ENCODE assay signal across 8 mouse cellular contexts in the genomic region with DNA sequence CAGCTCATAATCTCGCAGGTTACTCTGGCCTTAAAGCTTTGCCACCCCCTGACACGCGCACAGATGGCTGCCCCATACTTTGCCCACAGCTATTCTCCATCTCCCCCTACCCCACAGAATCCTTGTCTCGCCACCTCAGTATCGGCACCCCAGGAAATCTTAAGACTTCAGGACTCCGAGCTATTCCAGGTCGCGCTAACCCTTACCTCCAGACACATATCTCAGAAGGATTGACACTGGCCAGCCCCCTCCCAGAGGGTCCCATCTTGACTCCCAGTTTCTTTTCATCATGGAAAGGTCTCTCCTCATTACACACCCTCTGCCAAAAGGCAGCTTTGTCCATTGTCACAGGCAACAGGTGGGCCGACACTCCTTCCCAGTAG. TPM values are rescaled to one million over a fixed set of nuclear protein-coding genes. Genes with fewer than 3 reads are reported as not detected.
DNase-seq lines count a peak whose midpoint lies in the region; ATAC-seq and TF ChIP-seq lines count a peak whose summit lies in the region.

No protein-coding gene starts in this region.

- TF ChIP-seq CTCF in left cerebral cortex, adult 2 months (IDR thresholded peaks at IDR 0.05), result no peak

- peaks cover 14% of the 10 kb centered on the region for H3K36me3 ChIP-seq in hindbrain, embryonic 13.5 days
- H3K36me3 ChIP-seq in midbrain, embryonic 15.5 days (replicated peaks), result peaks cover 9% of the 10 kb centered on the region

- peak overlapping the region; percentile 93 for H3K9ac ChIP-seq in hindbrain, embryonic 13.5 days
- H3K9ac ChIP-seq in midbrain, embryonic 15.5 days, result peak overlapping the region; percentile 93

- peaks cover 26% of the 10 kb centered on the region for H3K4me1 ChIP-seq in hindbrain, embryonic 13.5 days (replicated peaks)
- H3K4me1 ChIP-seq in midbrain, embryonic 15.5 days, result peaks cover 26% of the 10 kb centered on the region

- no peaks in the 10 kb centered on the region for H3K27me3 ChIP-seq in hindbrain, embryonic 13.5 days
- H3K27me3 ChIP-seq in midbrain, embryonic 15.5 days (replicated peaks), result no peaks in the 10 kb centered on the region

- intact Hi-C loops in left cerebral cortex, adult 2 months (cut with DNase I), result no loop called here
- intact Hi-C loops in left cerebral cortex, postnatal 10 days (cut with DNase I), result no loop called here

- ATAC-seq in hindbrain, embryonic 13.5 days (ENCODE audit: low FRiP score), result no peak; the same call in 1 of the 2 replicates
- peak; percentile 10; the same call in 1 of the 2 replicates for ATAC-seq in midbrain, embryonic 15.5 days (replicated peaks)

- no peak for DNase-seq in left cerebral cortex, adult 2 months (ENCODE audit: extremely low spot score in 1 of 2, low spot score in 2 of 2)
- no peak for DNase-seq in left cerebral cortex, postnatal 10 days (ENCODE audit: extremely low spot score in 1 of 2, low spot score in 2 of 2)
- peak; percentile 52 for DNase-seq in cerebellum, adult 9-11 months
- DNase-seq in layer of hippocampus, adult 18-20 months (ENCODE audit: low spot score in 2 of 2), result no peak
- no peak for DNase-seq in adrenal gland, adult 18-20 months (ENCODE audit: low spot score in 2 of 2)
- DNase-seq in adrenal gland, adult 8-10 months, result no peak

- peak overlapping the region; percentile 88 for H3K4me2 ChIP-seq in hindbrain, embryonic 13.5 days
- H3K4me2 ChIP-seq in midbrain, embryonic 15.5 days, result peak overlapping the region; percentile 89

- no peaks in the 10 kb centered on the region for H3K9me3 ChIP-seq in hindbrain, embryonic 13.5 days
- no peaks in the 10 kb centered on the region for H3K9me3 ChIP-seq in midbrain, embryonic 15.5 days

- H3K4me3 ChIP-seq in left cerebral cortex, adult 2 months, result peak overlapping the region; percentile 85
- H3K4me3 ChIP-seq in hindbrain, embryonic 13.5 days, result peak overlapping the region; percentile 80
- peak overlapping the region; percentile 92 for H3K4me3 ChIP-seq in midbrain, embryonic 15.5 days

- 19% methylated on average over 9 of the region's 9 CpGs for WGBS in hindbrain, embryonic 13.5 days
- WGBS in midbrain, embryonic 15.5 days, result 11% methylated on average over 9 of the region's 9 CpGs

- H3K27ac ChIP-seq in left cerebral cortex, adult 2 months, result peak overlapping the region; percentile 94
- peak overlapping the region; percentile 72; the same call in 1 of the 2 replicates for H3K27ac ChIP-seq in hindbrain, embryonic 13.5 days
- H3K27ac ChIP-seq in midbrain, embryonic 15.5 days, result peak overlapping the region; percentile 80; the same call in 1 of the 2 replicates

RNA-seq across cellular contexts. Expression of a gene that starts 0.7 kb away (rescaled TPM):
- 10 to 100 TPM; 35.3 to 36.6 TPM for total RNA-seq in left cerebral cortex, adult 2 months (2021)
- 10 to 100 TPM; 27.4 to 27.8 TPM for total RNA-seq in left cerebral cortex, postnatal 10 days (2021)
- 26.1 and 28.0 TPM in 2 replicates for polyA plus RNA-seq in hindbrain, embryonic 13.5 days (2015; fragmentation: Nextera tagmentation; extraction: Ambion mirVana)
- 35.0 and 38.6 TPM in 2 replicates for polyA plus RNA-seq in midbrain, embryonic 15.5 days (2015; fragmentation: Nextera tagmentation; extraction: Ambion mirVana)
- 10 to 100 TPM; 28.1 to 30.8 TPM for total RNA-seq in layer of hippocampus, adult 18-20 months (2021)
- 10 to 100 TPM; 14.8 to 23.3 TPM for total RNA-seq in adrenal gland, adult 18-20 months (2021)
- total RNA-seq in adrenal gland, adult 8-10 months (2022), result 10 to 100 TPM; 18.6 to 24.7 (median 21.9) TPM

RNA-seq across cellular contexts. Expression of a gene that starts 27.2 kb away (rescaled TPM):
- 10 to 100 TPM; 63.8 to 67.4 TPM for total RNA-seq in left cerebral cortex, adult 2 months (2021)
- 10 to 100 TPM; 73.9 to 75.1 TPM for total RNA-seq in left cerebral cortex, postnatal 10 days (2021)
- polyA plus RNA-seq in hindbrain, embryonic 13.5 days (2015; fragmentation: Nextera tagmentation; extraction: Ambion mirVana), result 54.3 and 55.1 TPM in 2 replicates
- 53.7 and 57.5 TPM in 2 replicates for polyA plus RNA-seq in midbrain, embryonic 15.5 days (2015; fragmentation: Nextera tagmentation; extraction: Ambion mirVana)
- total RNA-seq in layer of hippocampus, adult 18-20 months (2021), result 10 to 100 TPM; 72.7 TPM
- total RNA-seq in adrenal gland, adult 18-20 months (2021), result 10 to 100 TPM; 50.3 to 59.9 TPM
- total RNA-seq in adrenal gland, adult 8-10 months (2022), result 10 to 100 TPM; 40.4 to 61.5 (median 48.4) TPM

RNA-seq across cellular contexts. Expression of a gene that starts 27.2 kb away (rescaled TPM):
- 10 to 100 TPM; 16.4 to 17.9 TPM for total RNA-seq in left cerebral cortex, adult 2 months (2021)
- total RNA-seq in left cerebral cortex, postnatal 10 days (2021), result 10 to 100 TPM; 13.8 to 15.5 TPM
- 7.2 and 8.1 TPM in 2 replicates for polyA plus RNA-seq in hindbrain, embryonic 13.5 days (2015; fragmentation: Nextera tagmentation; extraction: Ambion mirVana)
- 9.0 and 10.3 TPM in 2 replicates for polyA plus RNA-seq in midbrain, embryonic 15.5 days (2015; fragmentation: Nextera tagmentation; extraction: Ambion mirVana)
- 10 to 100 TPM; 10.4 to 11.7 TPM for total RNA-seq in layer of hippocampus, adult 18-20 months (2021)
- total RNA-seq in adrenal gland, adult 18-20 months (2021), result 10 to 100 TPM; 10.8 to 12.5 TPM
- 10 to 100 TPM; 11.8 to 22.5 (median 15.3) TPM for total RNA-seq in adrenal gland, adult 8-10 months (2022)

RNA-seq across cellular contexts. Expression of a gene that starts 30.7 kb away (rescaled TPM):
- 1 to 10 TPM; 3.9 to 4.2 TPM for total RNA-seq in left cerebral cortex, adult 2 months (2021)
- 1 to 10 TPM; 2.1 to 5.2 TPM for total RNA-seq in left cerebral cortex, postnatal 10 days (2021)
- 2.2 and 2.3 TPM in 2 replicates for polyA plus RNA-seq in hindbrain, embryonic 13.5 days (2015; fragmentation: Nextera tagmentation; extraction: Ambion mirVana)
- polyA plus RNA-seq in midbrain, embryonic 15.5 days (2015; fragmentation: Nextera tagmentation; extraction: Ambion mirVana), result 2.6 and 3.6 TPM in 2 replicates
- 1 to 10 TPM; 4.3 to 4.7 TPM for total RNA-seq in layer of hippocampus, adult 18-20 months (2021)
- 1 to 10 TPM; 3.0 to 5.1 TPM for total RNA-seq in adrenal gland, adult 18-20 months (2021)
- 1 to 10 TPM; 3.1 to 6.1 (median 4.2) TPM for total RNA-seq in adrenal gland, adult 8-10 months (2022)

RNA-seq across cellular contexts. Expression of a gene that starts 48.9 kb away (rescaled TPM):
- not detected for total RNA-seq in left cerebral cortex, adult 2 months (2021)
- total RNA-seq in left cerebral cortex, postnatal 10 days (2021), result not detected
- 0.14 TPM in 1 of 2 replicates, not detected in the other for polyA plus RNA-seq in hindbrain, embryonic 13.5 days (2015; fragmentation: Nextera tagmentation; extraction: Ambion mirVana)
- 0.11 and 0.21 TPM in 2 replicates for polyA plus RNA-seq in midbrain, embryonic 15.5 days (2015; fragmentation: Nextera tagmentation; extraction: Ambion mirVana)
- total RNA-seq in layer of hippocampus, adult 18-20 months (2021), result not detected
- under 1 TPM in 1 of 2 experiments, not detected in 1; 0.16 TPM for total RNA-seq in adrenal gland, adult 18-20 months (2021)
- under 1 TPM in 2 of 4 experiments, not detected in 2; 0.24 to 0.25 TPM for total RNA-seq in adrenal gland, adult 8-10 months (2022)
